Mouse (Mus musculus) testis, adult 2 months (tissue): Measurements from ENCODE around the gene Jak1.

ENCODE experiments used
- CTCF ChIP-seq: fragments of 200-500 bp; IDR thresholded peaks from 2 replicates; pipeline ENCODE4 v1.5.1; 2012; ENCODE audit warnings: low read depth, mild to moderate bottlenecking, inconsistent platforms, low read length, moderate library complexity; ENCODE audit not compliant: control insufficient read depth, insufficient read depth, insufficient replicate concordance
- POLR2A ChIP-seq: fragments of 200-500 bp; IDR thresholded peaks from 2 replicates; pipeline ENCODE4 v1.6.1; 2012; ENCODE audit warnings: low read depth, mild to moderate bottlenecking, inconsistent platforms, low read length, moderate library complexity; ENCODE audit not compliant: control insufficient read depth

DNA sequence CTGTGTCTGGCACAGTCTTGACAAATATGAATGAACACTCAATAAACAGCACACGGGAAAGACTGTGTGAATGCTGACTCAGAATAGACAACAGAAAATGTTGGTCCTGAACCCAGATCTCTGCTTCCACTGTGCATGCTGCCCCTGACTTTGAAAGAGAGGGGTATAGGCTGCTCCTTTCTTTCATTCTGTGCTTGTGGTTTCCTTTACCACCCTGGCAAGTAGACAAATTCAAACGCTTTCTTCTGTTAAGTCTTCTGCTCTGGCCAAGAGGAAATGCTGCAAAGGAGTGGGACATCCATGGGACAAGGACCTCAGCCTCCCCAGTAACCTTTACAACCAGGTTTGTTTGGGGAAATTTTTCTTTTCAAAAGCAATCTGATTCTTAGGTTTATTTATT lies 57.6 kb downstream of the Jak1 start:
- TF ChIP-seq CTCF (no peak), POLR2A (no peak)
